In the genomic region with DNA sequence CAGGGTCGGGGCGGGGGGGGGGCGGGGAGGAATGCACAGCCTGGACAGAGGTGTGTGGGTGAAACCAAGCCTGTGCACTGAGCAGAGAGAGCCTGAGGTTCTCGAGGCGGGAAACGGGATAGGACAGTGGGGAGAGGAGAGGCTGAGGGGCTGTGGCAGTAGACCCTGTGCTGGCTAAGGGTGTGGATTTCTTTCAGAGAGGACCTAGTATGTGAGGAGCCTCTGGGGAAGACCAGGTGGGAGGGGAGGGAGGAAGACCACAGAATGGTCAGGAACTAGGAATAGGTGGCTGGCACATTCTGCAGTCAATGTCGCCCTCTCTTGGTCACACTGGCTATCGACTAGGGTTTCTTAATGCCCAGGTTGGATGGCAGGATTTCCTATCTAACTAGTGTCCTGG, we compare ENCODE assay signal across 8 mouse cellular contexts. TPM values are rescaled to one million over a fixed set of nuclear protein-coding genes. Genes with fewer than 3 reads are reported as not detected.
A peak's percentile ranks its signal among the peaks of the same experiment; 100 is the strongest.
DNase-seq lines count a peak whose midpoint lies in the region; ATAC-seq lines count a peak whose summit lies in the region.

No protein-coding gene starts in this region.

- no peak for ATAC-seq in monocyte, adult 5-6 weeks (replicated peaks; ENCODE audit: insufficient number of reproducible peaks, low FRiP score, low TSS enrichment, poor library complexity, severe bottlenecking)

- no peaks in the 10 kb centered on the region for H3K9me3 ChIP-seq in heart, embryonic 10.5 days

- 35% methylated on average over 8 of the region's 8 CpGs for WGBS in heart, embryonic 10.5 days

- H3K4me1 ChIP-seq in heart, embryonic 10.5 days: peaks cover 86% of the 10 kb centered on the region

- H3K4me3 ChIP-seq in heart, embryonic 10.5 days: no peak overlapping the region

- no peaks in the 10 kb centered on the region for H3K36me3 ChIP-seq in heart, embryonic 10.5 days

- peak overlapping the region; percentile 54; the same call in 1 of the 2 replicates for H3K27ac ChIP-seq in heart, embryonic 10.5 days

- peaks cover 25% of the 10 kb centered on the region for H3K27me3 ChIP-seq in heart, embryonic 10.5 days (ENCODE audit: insufficient read depth, poor library complexity, severe bottlenecking)

- peak; percentile 79 for DNase-seq in 3T3-L1 (ENCODE audit: low read depth, low spot score)
- peak; percentile 53 for DNase-seq in Muller cell, postnatal 12 days (ENCODE audit: inconsistent ontology term)
- peak; percentile 89 for DNase-seq in embryo, embryonic 10.5 days (ENCODE audit: low spot score)
- no peak for DNase-seq in heart, embryonic 10.5 days (ENCODE audit: low spot score)
- peak; percentile 80 for DNase-seq in kidney, postnatal 10 days
- peak; percentile 40 to 54 for DNase-seq in lung, adult 18-20 months
- DNase-seq in retina, adult 2 months (ENCODE audit: low read depth, low spot score): peak; percentile 61

RNA-seq across cellular contexts. Expression of gene Tekt4, which starts 15.4 kb away (rescaled TPM):
- 0.55 and 0.84 TPM in 2 replicates for polyA plus RNA-seq in heart, embryonic 10.5 days (2016; fragmentation: Nextera tagmentation; extraction: Ambion mirVana)
- total RNA-seq in monocyte, adult 5-6 weeks (2017): not detected in 3 replicates

RNA-seq across cellular contexts. Expression of gene Sstr5, which starts 27.3 kb away (rescaled TPM):
- polyA plus RNA-seq in heart, embryonic 10.5 days (2016; fragmentation: Nextera tagmentation; extraction: Ambion mirVana): 1.1 and 1.5 TPM in 2 replicates
- total RNA-seq in monocyte, adult 5-6 weeks (2017): not detected in 3 replicates

RNA-seq across cellular contexts. Expression of gene Cacna1h, which starts 36.2 kb away (rescaled TPM):
- polyA plus RNA-seq in heart, embryonic 10.5 days (2016; fragmentation: Nextera tagmentation; extraction: Ambion mirVana): 11.1 and 11.8 TPM in 2 replicates
- total RNA-seq in monocyte, adult 5-6 weeks (2017): 0.48 to 0.97 TPM in 2 of 3 replicates, not detected in the other
